Mouse (Mus musculus) small intestine, adult 2 months (tissue): ENCODE measurements around the gene Il20rb.

ENCODE experiments used
- CTCF ChIP-seq: fragments of 200-500 bp; IDR thresholded peaks from 2 replicates; pipeline ENCODE4 v1.5.1; 2012; ENCODE audit warnings: low read depth, mild to moderate bottlenecking, control low read depth, inconsistent platforms, low read length, moderate library complexity, mixed read lengths; ENCODE audit not compliant: insufficient replicate concordance, insufficient read length; ENCODE audit errors: extremely low read depth
- POLR2A ChIP-seq: fragments of 200-500 bp; IDR thresholded peaks from 2 replicates; pipeline ENCODE4 v1.6.1; 2012; ENCODE audit warnings: low read depth, mild to moderate bottlenecking, control low read depth, inconsistent platforms, low read length, moderate library complexity

DNA sequence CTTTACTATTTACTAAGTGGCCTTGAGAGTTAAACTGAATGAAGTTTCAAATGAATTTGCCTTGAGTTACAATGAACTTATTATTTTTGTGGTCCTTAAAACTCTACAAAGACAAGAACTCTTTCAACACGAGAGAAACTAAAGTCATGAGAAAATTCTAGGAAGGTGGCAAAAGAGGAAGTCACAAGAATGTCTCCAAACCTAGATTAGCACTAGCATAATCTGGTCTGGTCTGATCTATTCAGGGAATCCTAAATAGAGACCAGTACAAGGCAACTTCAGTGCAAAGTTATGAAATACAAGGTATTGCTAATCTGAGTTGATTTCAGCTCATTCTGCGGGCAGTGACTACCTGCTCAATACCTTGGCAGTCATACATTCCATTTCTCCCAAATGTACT lies 38.6 kb upstream of the Il20rb start:
- TF ChIP-seq POLR2A, result no peak
- no peak for TF ChIP-seq CTCF
